Mouse (Mus musculus) heart, postnatal 25 days (tissue): ENCODE measurements around the gene 1700003E16Rik. TPM values are rescaled to one million over a fixed set of nuclear protein-coding genes. Genes with fewer than 3 reads are reported as not detected.

ENCODE experiments used
- DNase-seq: peaks from one replicate; pipeline ENCODE4 v3.0.0; 2022; ENCODE audit warnings: low spot score
- intact Hi-C: fragments of 180-260 bp; cut with DNase I; formaldehyde crosslinking; loops from one replicate; pipeline ENCODE4 v1.15.1; 2025
- total RNA-seq, 2 experiments: library from RNA; stranded (reverse); gene quantifications; 2 replicates each; pipeline ENCODE4 v1.2.3; 2021

The 1700003E16Rik gene
- total RNA-seq, 2 experiments from 2014 or later: 0.17 TPM; not detected in 1

DNA sequence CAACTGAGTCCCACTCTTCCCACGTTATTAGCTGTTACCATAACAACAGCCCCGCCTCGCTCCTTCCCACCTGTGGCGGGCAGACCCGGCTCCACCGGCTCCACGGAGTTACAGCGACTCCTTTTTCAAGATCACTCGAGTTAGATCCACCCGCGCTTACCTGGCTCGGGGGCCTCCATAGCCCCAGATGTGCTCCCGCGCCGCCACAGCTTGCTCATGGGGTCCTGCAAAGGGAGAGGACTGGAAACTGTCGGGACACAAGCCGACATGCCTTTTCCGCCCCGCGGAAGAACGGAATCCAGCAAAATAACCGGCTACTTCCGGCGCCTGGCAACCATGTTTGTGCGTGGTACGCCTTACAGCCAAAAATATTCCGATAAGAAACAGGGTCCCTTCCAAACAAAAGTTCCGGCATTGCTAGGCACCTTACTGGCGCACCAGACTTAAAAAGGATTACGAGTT lies 31.3 kb upstream of the 1700003E16Rik start:
- peak; percentile 85 for DNase-seq
- intact Hi-C loops: no loop called here

DNA sequence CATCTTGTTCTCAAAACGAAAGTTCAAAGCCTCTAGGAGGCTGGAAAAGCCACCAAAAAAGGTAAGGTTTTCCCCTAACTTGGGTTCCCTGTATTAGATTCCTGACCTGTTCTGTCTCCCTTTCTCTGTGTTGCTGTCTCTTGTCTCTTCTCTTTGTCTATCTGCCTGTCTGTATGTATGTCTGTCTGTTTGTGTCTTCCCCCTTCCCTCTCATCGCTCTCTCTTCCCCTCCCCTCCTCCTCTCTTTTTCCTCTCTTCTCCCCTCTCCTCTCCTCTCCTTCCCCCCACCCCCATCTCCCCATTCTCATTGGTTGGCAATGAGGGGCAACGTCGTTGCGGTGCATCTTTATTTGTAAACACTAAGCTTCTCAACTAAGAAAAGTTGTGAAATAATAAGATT lies 30.9 kb upstream of the 1700003E16Rik start, which contains the start of gene Ino80b:
TSS of gene Ino80b (minus strand) at position 101 of the 400 bp plus-strand sequence.
- DNase-seq: no peak
- intact Hi-C loops: no loop called here

DNA sequence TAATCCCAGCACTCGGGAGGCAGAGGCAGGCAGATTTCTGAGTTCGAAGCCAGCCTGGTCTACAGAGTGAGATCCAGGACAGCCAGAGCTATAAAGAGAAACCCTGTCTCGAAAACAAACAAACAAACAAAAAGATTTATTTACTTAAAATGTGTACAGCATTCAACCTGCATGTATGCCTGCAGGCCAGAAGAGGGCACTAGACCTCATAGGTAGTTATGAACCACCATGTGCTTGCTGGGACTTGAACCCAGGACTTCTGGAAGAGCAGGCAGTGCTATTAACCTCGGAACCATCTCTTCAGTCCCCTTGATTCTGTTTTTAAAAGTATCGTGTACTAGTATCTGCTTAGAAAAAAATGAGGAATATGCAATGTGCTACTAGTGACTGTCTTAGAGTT lies 28.8 kb upstream of the 1700003E16Rik start:
- intact Hi-C loops: no loop called here
- no peak for DNase-seq

DNA sequence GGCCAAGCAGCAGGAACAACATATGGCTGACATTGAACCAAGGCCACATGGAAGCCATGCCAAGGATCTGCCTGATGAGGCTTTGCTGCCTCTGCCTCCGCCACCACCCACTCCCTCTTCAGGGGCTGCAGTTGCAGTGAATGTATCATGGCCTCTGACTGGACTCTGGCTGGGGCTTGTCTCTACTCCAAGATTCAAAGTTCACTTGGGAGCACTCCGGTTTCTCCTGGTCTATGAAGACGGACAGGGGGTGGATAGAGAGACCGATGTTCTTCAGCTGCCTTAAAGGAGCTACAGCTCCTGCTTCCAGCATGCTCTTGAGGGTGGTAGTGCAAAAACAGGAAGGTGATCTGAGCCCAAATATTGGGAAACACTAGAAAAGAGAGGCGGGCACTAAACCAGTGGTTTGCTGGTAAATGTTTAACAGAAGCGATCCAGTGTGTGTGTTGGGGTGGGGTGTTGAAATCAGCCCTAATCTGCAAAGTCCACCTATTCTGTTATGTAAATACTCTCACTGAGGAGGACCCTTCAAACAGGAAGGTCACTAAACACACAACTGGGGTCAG lies 24.7 kb upstream of the 1700003E16Rik start:
- intact Hi-C loops: no loop called here
- no peak for DNase-seq

DNA sequence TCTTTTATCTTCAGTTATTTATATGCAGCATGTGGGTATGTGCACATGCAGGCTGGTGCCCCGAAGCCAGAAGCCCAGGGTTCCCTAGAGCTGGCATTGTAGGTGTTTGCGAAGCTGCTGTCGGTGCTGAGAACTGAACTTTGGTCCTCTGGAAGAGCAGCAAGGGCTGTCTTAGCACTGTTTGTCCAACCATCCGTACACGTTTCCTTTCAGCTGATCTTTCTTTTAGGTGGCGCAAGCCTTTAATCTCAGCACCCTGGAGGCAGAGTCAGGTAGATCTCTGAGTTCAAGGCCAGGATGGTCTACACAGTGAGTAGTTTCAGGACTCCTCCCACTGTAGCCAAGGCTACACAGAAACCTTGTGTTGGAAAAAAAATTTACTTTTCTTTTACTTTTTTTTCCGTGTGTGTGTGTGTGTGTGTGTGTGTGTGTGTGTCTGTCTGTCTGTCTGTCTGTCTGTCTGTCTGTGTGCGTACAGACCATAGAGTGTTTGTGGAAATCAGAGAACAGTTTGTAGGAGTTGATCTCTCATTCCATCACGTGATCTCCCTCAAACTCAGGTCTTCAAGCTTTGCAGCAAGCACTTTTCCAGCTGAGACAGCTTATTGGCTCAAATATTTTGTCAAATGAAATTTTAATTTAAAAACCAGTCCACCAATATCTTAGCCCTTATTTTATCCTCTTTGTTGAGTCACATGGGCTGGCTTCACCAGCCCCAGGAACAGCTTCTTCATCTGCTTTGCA lies 23.9 kb upstream of the 1700003E16Rik start:
- intact Hi-C loops: no loop called here
- DNase-seq: no peak

DNA sequence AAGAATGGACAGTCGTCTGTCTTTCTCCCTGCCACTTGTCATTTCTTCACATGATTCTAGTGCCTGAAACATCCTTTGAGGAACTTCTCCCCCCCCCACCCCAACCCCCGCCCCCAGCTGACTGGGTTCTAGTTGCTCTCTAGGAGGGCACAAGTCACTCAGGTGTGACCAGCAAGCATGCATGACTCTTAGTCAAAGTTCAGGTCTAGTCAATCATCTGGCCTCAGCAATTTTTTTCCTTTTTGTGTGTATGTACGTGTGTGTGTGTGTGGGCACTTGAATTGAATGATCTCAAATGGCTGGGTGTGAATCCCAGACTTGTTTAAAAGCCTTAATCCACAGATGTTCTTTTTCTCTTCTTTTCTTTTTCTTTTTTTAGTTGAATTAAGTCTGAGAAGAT lies 22.0 kb upstream of the 1700003E16Rik start:
- intact Hi-C loops: no loop called here
- DNase-seq: no peak

DNA sequence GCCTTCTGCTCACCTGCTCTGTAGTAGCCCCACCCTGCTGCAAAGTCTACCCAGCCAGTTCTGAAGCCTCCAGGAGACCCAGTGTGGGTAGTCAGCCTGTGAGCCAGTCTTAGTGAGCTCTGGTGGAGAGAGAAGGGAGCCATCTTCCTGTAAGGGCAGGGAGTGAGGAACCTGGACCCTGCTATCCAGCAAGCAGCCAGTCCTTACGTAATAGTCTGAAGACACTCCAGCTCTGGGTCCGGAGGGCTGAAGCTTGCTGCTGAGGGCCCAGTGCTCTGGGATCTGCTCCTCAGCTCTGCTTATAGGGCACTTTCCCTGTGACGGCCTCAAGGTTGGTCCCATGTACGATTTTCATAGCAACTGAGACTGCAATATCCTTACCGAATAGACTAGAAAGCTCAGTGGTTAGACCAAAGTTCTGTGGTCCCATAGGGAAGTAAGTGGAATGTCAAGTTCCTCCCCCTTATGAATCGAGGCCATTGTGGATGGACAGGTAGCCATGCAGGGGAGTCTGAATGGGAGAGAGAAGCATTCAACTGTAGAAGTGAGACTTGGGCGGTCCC lies 21.2 kb upstream of the 1700003E16Rik start, which contains the start of gene Rtkn:
TSS of gene Rtkn (plus strand) at position 513 of the 563 bp plus-strand sequence.
- DNase-seq: no peak
- intact Hi-C loops: no loop called here

DNA sequence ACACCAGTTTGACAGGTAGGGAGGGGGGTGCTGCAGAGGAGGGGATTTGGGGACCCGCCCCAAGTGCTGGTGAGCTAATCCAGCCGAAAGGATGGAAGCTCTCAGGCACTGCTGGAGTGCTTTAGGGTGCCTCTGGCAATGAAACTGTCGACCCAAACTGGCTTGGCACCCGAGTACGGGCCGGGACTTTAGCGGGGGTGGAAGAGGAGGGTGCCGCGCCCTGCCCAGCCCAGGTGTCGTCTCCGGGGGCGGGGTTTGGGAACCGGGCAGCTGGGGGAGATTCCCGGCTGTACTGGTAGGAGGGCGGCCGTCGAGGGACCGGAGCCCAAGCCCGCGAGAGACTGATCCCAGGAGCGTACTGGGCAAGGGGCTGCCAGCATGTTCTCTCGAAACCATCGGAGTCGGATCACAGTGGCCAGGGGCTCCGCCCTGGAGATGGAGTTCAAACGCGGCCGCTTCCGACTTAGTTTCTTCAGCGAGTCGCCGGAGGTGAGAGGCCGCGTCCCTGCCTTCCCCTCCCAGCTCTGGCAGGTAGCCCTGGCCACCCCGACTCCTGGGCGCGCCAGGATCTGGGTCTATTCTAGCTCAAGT lies 20.5 kb upstream of the 1700003E16Rik start:
- no peak for DNase-seq
- intact Hi-C loops: no loop called here

DNA sequence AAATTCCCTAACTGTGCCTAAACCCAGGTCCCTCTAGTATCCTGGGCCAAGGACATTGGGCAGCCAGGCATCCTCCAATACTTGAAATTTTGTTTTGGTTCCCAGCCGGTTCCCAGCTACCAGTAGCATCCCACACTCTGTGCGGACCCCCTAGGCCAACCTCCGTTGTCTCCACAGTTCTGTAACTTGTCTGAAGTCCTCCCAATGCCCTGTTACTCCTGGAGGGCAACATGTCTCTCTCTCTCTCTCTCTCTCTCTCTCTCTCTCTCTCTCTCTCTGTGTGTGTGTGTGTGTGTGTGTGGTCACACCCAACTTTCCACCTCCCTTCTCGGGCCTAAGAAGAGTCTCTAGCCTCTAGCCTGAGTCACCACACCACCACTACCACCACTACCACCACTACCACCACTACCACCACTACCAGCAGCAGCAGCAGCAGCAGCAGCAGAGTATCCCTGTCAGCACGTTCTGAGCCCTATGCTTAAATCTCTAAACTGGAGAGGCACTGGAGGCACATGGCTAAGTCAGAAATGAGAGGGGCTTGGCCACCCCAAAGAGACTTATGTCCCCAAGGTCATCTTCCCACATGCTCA lies 19.8 kb upstream of the 1700003E16Rik start:
- no peak for DNase-seq
- intact Hi-C loops: no loop called here

DNA sequence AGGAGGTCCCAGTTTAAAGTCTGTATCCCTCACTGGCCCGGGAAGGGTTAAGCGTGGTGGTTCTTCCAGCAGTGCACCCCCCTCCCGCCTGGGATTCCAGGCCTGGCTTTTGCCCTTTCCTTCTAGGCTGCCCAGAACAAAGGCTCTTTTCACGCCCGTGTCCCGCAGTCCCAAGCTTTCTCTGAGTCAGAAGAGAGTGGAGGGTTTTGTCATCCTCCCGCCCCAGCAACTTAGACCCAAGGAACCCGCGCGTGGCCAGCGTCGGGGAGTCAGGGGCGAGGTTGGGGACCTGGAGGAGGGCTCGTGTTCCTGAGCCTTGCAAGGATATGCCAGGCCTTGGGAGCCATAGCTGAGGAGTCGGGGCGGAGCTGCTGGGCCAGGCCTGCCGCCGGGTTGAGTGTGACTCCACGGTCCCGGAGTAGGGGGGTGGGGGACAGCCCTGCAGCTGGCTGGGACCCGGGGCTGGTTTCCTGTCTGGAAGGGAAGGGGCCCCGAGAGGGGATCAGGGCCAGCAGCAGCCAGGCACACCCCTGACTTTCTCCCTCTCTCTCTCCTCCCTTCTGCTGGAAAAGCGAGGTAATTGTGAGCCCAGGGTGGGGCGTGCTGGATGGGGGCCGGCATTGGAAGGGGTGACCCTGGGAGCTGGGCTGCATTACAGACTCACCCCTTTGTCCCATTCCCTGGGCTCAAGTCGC lies 19.2 kb upstream of the 1700003E16Rik start:
- peak; percentile 75 for DNase-seq
- intact Hi-C loops: no loop called here

DNA sequence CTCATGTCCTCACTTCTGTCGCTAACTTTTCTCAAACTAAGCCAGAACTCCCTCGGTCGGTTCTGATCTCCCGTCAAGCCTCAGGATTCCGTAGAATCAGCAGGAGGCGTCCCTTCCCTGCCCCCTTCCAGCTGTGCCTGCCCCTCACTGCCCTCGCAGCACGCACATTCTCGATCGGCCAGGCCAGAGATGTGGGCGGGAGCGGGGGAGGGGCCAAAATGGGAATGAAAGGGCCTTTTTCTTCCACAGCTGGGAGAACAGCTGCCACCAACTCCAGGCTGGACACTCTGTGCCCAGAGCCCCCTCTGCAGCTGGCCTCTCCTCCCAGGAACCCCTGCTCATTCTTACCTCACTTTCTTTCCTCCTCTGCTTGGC lies 18.6 kb upstream of the 1700003E16Rik start:
- intact Hi-C loops: no loop called here
- peak; percentile 88 for DNase-seq

DNA sequence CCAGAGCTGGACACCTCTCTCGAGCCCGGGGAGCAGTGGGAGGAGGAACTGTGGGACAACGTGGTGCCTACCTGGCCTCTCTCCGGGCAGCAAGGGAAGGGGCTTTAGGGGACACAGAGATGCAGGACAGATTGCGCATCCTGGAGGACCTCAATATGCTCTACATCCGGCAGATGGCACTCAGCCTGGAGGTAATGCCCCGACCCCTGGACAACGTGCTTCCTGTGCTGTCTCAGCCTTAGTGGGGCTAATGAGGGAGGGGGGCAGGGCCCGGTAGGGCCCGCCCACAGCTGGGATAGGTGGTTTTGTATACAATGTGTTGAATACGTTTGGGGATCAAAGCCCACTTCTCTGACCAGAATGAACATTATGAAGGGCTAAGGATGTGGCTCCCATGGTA lies 18.1 kb upstream of the 1700003E16Rik start:
- intact Hi-C loops: no loop called here
- no peak for DNase-seq

DNA sequence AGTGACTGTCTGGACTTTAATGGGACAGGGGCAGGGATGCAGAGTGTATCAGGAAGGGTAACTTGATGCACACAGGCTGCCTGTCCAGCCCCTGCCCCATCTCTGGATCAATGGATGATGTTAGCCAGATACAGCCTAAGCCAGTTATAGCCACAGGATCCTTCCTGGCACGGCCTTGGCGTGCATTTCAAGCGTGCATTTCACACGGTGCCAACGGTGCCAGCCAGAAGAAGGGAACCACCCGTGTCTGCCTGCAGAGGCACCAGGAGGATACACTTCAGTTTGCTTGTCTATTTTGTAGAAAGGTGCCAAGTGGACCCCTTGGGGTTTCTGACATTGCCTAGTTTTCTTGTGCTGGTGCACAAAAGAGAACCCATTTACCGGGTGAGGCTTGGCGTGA lies 16.2 kb upstream of the 1700003E16Rik start:
- intact Hi-C loops: no loop called here
- no peak for DNase-seq

DNA sequence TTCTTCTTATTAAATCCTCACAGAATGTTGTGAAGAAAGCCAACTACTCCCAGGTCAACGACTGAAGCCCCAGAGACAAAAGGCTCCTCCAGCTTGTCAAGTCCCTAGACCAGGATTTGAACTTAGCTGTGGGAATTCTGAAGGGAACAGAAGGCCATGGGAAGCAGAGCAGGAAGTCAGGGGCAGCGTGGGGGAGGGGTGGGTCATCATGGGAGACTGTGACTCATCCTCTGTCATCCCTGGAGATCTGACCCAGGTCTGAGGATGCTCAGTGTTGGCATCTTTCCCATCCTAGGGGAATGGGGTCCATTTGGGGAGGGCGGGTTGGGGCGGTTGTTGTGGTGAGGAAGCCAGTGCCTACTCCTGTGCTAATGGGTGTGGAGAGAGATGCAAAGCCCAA lies 14.6 kb upstream of the 1700003E16Rik start:
- no peak for DNase-seq
- intact Hi-C loops: no loop called here

DNA sequence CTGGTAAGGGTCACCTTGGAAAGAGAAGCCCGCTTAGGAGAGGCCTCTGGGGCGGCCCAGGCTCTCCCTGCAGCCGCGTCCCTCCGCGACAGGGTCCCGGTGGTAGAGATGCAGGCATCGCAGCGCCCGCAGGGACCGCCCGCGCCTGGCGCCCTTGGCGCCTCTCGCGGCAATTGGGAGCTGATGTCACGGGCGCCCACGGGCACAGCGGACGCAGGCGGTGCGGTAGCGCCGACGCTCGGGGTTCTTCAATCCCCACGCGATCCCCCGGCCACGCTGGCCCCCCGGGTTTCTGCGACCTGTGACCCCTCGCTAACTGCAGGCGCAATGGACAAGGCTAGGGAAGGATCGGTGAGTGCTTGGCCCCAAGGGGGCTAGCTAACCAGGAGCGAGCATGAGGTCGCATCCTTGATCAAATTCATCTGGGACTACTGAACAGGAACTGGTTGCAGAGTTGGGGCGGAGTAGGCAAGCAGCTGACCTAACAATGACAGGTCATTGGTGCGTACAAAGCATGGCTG lies 13.9 kb upstream of the 1700003E16Rik start:
- intact Hi-C loops: no loop called here
- no peak for DNase-seq

DNA sequence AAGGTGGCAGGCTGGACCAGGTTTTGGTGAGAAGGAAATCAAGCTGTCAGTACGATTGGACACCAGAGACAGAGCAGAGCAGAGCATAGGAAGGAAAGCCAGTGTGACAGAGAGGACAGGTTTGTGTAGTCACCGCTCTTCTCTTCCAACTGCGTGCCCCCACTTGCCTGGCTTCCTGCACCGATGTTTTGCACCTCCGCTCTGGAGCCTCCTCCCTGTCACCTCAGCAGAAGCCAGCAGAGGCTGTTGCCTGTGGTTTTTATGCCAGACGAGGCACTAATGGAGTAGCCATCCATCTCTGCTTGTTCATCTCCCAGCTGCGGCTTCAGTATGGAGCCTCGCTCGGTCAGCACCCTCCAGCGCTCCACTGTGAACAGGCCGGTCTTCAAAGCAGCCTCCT lies 13.3 kb upstream of the 1700003E16Rik start:
- intact Hi-C loops: no loop called here
- DNase-seq: no peak

DNA sequence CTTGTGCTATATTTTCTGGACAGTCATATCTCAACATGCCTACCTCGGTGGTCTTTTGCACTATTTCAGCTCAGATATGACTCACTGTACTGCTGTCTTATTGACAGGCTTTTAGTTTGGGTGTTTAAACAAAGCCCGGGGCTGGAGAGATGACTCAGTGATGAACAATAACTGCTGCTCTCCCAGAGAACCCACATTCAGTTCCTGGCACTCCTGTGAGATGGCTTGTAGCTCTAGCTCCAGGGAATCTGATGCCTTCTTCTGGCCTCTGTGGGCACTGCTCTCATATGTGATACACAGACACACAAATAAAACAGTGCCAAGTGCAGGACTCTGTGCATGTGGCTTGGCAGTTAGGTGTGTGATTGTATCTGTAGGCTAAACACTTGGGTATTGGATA lies 11.0 kb upstream of the 1700003E16Rik start:
- intact Hi-C loops: no loop called here
- DNase-seq: no peak

DNA sequence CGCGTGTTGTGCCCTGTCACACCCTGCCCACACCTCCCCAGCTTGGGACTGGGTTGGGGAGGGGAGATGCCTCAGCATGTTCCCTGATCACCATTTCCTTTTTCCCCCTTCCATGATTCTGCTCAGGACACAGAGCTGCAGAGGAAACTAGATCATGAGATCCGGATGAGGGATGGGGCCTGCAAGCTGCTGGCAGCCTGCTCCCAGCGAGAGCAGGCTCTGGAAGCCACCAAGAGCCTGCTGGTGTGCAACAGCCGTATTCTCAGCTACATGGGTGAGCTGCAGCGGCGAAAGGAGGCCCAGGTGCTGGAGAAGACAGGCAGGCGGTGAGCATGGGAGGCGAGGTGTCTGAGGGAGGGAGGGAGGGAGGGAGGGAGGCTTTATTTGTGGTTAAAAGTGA lies 10.4 kb upstream of the 1700003E16Rik start:
- intact Hi-C loops: no loop called here
- DNase-seq: no peak

DNA sequence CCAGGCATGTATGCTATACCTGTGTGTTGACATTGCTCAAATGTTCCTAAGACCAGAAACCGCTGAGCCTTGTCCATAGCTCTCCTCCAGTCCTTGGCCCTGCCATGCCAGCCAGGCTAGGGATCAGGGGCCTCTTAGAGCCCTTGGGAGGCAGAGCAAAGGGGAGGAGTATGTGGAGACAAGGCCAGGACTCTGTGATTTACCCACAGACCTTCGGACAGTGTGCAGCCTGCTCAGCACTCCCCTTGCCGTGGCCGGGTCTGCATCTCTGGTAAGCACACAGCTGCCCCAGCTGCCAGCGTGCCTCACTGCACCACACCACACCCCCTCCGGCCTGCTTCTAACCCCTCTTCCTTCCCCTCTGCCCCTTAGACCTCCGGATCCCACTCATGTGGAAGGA lies 8.9 kb upstream of the 1700003E16Rik start:
- intact Hi-C loops: no loop called here
- DNase-seq: no peak

DNA sequence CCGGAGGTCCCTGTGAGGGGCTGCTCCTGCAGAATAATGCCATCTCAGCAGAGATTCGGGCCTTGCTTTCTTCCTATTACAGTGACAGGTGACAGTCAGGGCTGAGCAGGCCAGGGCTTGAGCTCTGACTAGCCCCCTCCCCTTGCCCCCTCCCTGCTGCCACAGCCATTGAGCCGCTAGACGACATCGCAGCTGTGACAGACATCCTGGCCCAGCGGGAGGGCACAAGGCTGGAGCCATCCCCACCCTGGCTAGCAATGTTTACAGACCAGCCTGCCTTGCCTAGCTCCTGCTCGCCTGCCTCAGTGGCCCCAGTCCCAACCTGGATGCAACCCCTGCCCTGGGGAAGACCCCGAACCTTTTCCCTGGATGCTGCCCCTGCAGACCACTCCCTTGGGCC lies 4.5 kb upstream of the 1700003E16Rik start:
- DNase-seq: no peak
- intact Hi-C loops: no loop called here
